In the genomic region with DNA sequence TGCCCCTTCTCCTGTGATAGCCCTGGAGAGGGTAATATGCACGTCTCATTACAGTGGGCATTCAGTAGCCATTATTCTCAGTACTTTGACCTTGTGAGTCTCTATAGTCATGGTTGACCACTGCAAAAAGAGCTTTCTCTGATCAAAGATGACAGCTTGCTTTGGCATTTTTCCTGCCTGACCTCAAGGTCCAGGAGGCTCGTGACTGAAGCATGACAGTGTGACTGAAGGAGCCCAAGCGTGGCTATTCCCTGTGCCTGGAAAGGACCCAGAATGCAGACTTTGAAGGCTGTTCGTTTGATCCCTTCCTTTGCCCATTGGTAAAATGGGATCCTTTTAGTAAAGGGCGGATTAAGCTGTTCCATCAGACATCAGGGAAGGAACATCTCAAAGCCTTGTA, we compare ENCODE assay signal across 18 mouse cellular contexts.
DNase-seq lines count a peak whose midpoint lies in the region; ATAC-seq and TF ChIP-seq lines count a peak whose summit lies in the region.
"Had no signal": no experiment of that assay in that cellular context is flagged by ENCODE, and none has a peak within 500 bp of the region (broad histone marks: within the 10 kb centered on the region; RNA-seq: fewer than 3 reads in every experiment).

No protein-coding gene starts in this region.

- DNase-seq in heart, adult 9 months (ENCODE audit: low spot score in 2 of 2), result no peak
- no peak for DNase-seq in lung, postnatal 0 days (ENCODE audit: low spot score)
- peak; percentile 38 for DNase-seq in adrenal gland, postnatal 25 days
- no peak for DNase-seq in kidney, postnatal 0 days (ENCODE audit: low spot score)
- DNase-seq: cerebellum, adult 9-10 months; embryo, embryonic 11 days; gastrocnemius, postnatal 14 days; thymus, postnatal 14 days had no signal

- H3K4me2 ChIP-seq in heart, embryonic 15.5 days, result no peak overlapping the region
- no peak overlapping the region for H3K4me2 ChIP-seq in lung, embryonic 15.5 days
- no peak overlapping the region for H3K4me2 ChIP-seq in lung, postnatal 0 days (replicated peaks; ENCODE audit: low read depth, low read length)
- no peak overlapping the region for H3K4me2 ChIP-seq in kidney, postnatal 0 days (ENCODE audit: low read length)
- H3K4me2 ChIP-seq: hindbrain, embryonic 15.5 days; neural tube, embryonic 13.5 days; stomach, embryonic 15.5 days had no signal

- H3K9ac ChIP-seq in heart, embryonic 15.5 days, result no peak overlapping the region
- no peak overlapping the region for H3K9ac ChIP-seq in lung, embryonic 15.5 days
- no peak overlapping the region for H3K9ac ChIP-seq in lung, postnatal 0 days (replicated peaks; ENCODE audit: low read depth)
- H3K9ac ChIP-seq in kidney, postnatal 0 days (ENCODE audit: low read depth, low read length), result no peak overlapping the region
- H3K9ac ChIP-seq: hindbrain, embryonic 15.5 days; neural tube, embryonic 13.5 days; stomach, embryonic 15.5 days had no signal

- H3K27me3 ChIP-seq in heart, embryonic 15.5 days, result no peaks in the 10 kb centered on the region
- no peaks in the 10 kb centered on the region; the same call in 1 of the 2 replicates for H3K27me3 ChIP-seq in lung, embryonic 15.5 days
- no peaks in the 10 kb centered on the region for H3K27me3 ChIP-seq in lung, postnatal 0 days (replicated peaks; ENCODE audit: insufficient read depth, low read length)
- no peaks in the 10 kb centered on the region for H3K27me3 ChIP-seq in kidney, postnatal 0 days (ENCODE audit: insufficient read depth, low read length)
- H3K27me3 ChIP-seq: hindbrain, embryonic 15.5 days; neural tube, embryonic 13.5 days; stomach, embryonic 15.5 days had no signal

- ATAC-seq in heart, embryonic 15.5 days (replicated peaks; ENCODE audit: insufficient number of reproducible peaks, insufficient read depth, low FRiP score, low read depth), result no peak
- no peak for ATAC-seq in lung, embryonic 15.5 days (ENCODE audit: borderline replicate concordance, extremely low read depth, low FRiP score, low TSS enrichment)
- ATAC-seq in lung, postnatal 0 days, result no peak
- ATAC-seq in kidney, postnatal 0 days (replicated peaks; ENCODE audit: low FRiP score, low read depth), result peak; percentile 52
- ATAC-seq in megakaryocyte progenitor cell, adult 5-6 weeks (replicated peaks; ENCODE audit: poor library complexity), result no peak
- ATAC-seq: CD4-positive, CD25-positive, alpha-beta regulatory T cell, adult 4 months; forebrain, embryonic 16.5 days had no signal

- no peak for TF ChIP-seq CTCF in lung, postnatal 0 days (IDR thresholded peaks at IDR 0.05)
- no peak for TF ChIP-seq CTCF in kidney, postnatal 0 days (IDR thresholded peaks at IDR 0.05; ENCODE audit: low read depth)

- TF ChIP-seq EP300 in lung, postnatal 0 days (IDR thresholded peaks at IDR 0.05), result no peak

- WGBS in heart, embryonic 15.5 days, result 71% methylated on average over 5 of the region's 5 CpGs
- WGBS in lung, embryonic 15.5 days, result 64% methylated on average over 5 of the region's 5 CpGs
- WGBS in lung, postnatal 0 days, result 71% methylated on average over 5 of the region's 5 CpGs
- 44% methylated on average over 5 of the region's 5 CpGs for WGBS in kidney, postnatal 0 days

- peak overlapping the region; percentile 95 for H3K27ac ChIP-seq in heart, embryonic 15.5 days
- H3K27ac ChIP-seq in lung, embryonic 15.5 days, result peak overlapping the region; percentile 83; the same call in 1 of the 2 replicates
- H3K27ac ChIP-seq in lung, postnatal 0 days (ENCODE audit: low read length), result no peak overlapping the region
- no peak overlapping the region for H3K27ac ChIP-seq in kidney, postnatal 0 days
- H3K27ac ChIP-seq: hindbrain, embryonic 15.5 days; macrophage; neural tube, embryonic 13.5 days had no signal

- H3K4me1 ChIP-seq in heart, embryonic 15.5 days (replicated peaks), result peaks cover 53% of the 10 kb centered on the region
- H3K4me1 ChIP-seq in lung, embryonic 15.5 days, result peaks cover 48% of the 10 kb centered on the region
- peaks cover 6% of the 10 kb centered on the region; the same call in 1 of the 2 replicates for H3K4me1 ChIP-seq in lung, postnatal 0 days (ENCODE audit: insufficient read depth, low read depth, low read length)
- peaks cover 38% of the 10 kb centered on the region for H3K4me1 ChIP-seq in kidney, postnatal 0 days (replicated peaks; ENCODE audit: insufficient read depth, low read length)

- H3K9me3 ChIP-seq in heart, embryonic 15.5 days (replicated peaks), result no peaks in the 10 kb centered on the region
- H3K9me3 ChIP-seq in lung, embryonic 15.5 days, result no peaks in the 10 kb centered on the region
- H3K9me3 ChIP-seq in lung, postnatal 0 days (ENCODE audit: low read length), result no peaks in the 10 kb centered on the region
- H3K9me3 ChIP-seq in kidney, postnatal 0 days (replicated peaks; ENCODE audit: low read length), result no peaks in the 10 kb centered on the region
- H3K9me3 ChIP-seq: hindbrain, embryonic 15.5 days; neural tube, embryonic 13.5 days; stomach, embryonic 15.5 days had no signal

- no peaks in the 10 kb centered on the region for H3K36me3 ChIP-seq in heart, embryonic 15.5 days
- no peaks in the 10 kb centered on the region for H3K36me3 ChIP-seq in lung, embryonic 15.5 days
- no peaks in the 10 kb centered on the region for H3K36me3 ChIP-seq in lung, postnatal 0 days (ENCODE audit: insufficient read depth, low read length)
- no peaks in the 10 kb centered on the region for H3K36me3 ChIP-seq in kidney, postnatal 0 days (ENCODE audit: insufficient read depth, low read length)
- H3K36me3 ChIP-seq: hindbrain, embryonic 15.5 days; stomach, embryonic 15.5 days had no signal

- no peak overlapping the region for H3K4me3 ChIP-seq in heart, embryonic 15.5 days
- H3K4me3 ChIP-seq in lung, embryonic 15.5 days, result no peak overlapping the region
- H3K4me3 ChIP-seq in lung, postnatal 0 days (ENCODE audit: low read depth, low read length), result no peak overlapping the region
- no peak overlapping the region for H3K4me3 ChIP-seq in kidney, postnatal 0 days (replicated peaks; ENCODE audit: low read depth, low read length)
- H3K4me3 ChIP-seq: erythroblast, embryonic 14.5 days; hindbrain, embryonic 15.5 days; neural tube, embryonic 13.5 days; stomach, embryonic 15.5 days had no signal

Comparison
In these comparisons a context has a peak if more than half of its experiments do, and no peak if none do; other contexts are left out.
1. H3K27ac ChIP-seq: peak in heart, embryonic 15.5 days (single experiment) and lung, embryonic 15.5 days (single experiment); none in lung, postnatal 0 days (single experiment) and kidney, postnatal 0 days (single experiment).